Mouse (Mus musculus) granulocyte monocyte progenitor cell, adult 5-6 weeks (primary cell): ENCODE measurements at regions not wholly inside any gene's neighbourhood (a gene's known extent, or its start where the extent isn't known, plus 50 kb on each side); places are given as distances from the start of the nearest gene placed in this dataset.
A peak's percentile ranks its signal among the peaks of the same experiment; 100 is the strongest.

Experiments used
- ATAC-seq: replicated peaks from 2 replicates; pipeline ENCODE4 v1.8.0; 2016; ENCODE audit warnings: mild to moderate bottlenecking, moderate TSS enrichment, inconsistent platforms; ENCODE audit not compliant: poor library complexity, severe bottlenecking

- ATAC-seq: no peak; the same call in 1 of the 2 replicates
Observed at GRCm38 (mm10) chr10:111806916-111807315, 165.5 kb upstream of the Krr1 start.

GRCm38 (mm10) chr10:111813736-111814135 is 158.7 kb upstream of the Krr1 start:
- ATAC-seq: no peak

- no peak for ATAC-seq
Observed at GRCm38 (mm10) chr10:111814648-111815047, 157.8 kb upstream of the Krr1 start.

- ATAC-seq: no peak
Observed at GRCm38 (mm10) chr10:111815160-111815559, 157.3 kb upstream of the Krr1 start.

- ATAC-seq: no peak
Observed at GRCm38 (mm10) chr10:111815821-111816599, 156.5 kb upstream of the Krr1 start.

GRCm38 (mm10) chr10:111819755-111820451 is 152.6 kb upstream of the Krr1 start:
- ATAC-seq: no peak

GRCm38 (mm10) chr10:111824820-111825219 is 147.6 kb upstream of the Krr1 start:
- ATAC-seq: no peak

- ATAC-seq: no peak
Observed at GRCm38 (mm10) chr10:111826033-111826754, 146.3 kb upstream of the Krr1 start.

- no peak for ATAC-seq
Observed at GRCm38 (mm10) chr10:111827246-111827645, 145.2 kb upstream of the Krr1 start.

GRCm38 (mm10) chr10:111827930-111828329 is 144.5 kb upstream of the Krr1 start:
- ATAC-seq: peak; percentile 85

- no peak for ATAC-seq
Observed at GRCm38 (mm10) chr10:111828610-111829009, 143.9 kb upstream of the Krr1 start.

- no peak for ATAC-seq
Observed at GRCm38 (mm10) chr10:111829291-111829690, 143.2 kb upstream of the Krr1 start.

GRCm38 (mm10) chr10:111831105-111831504 is 141.4 kb upstream of the Krr1 start:
- peak; percentile 53 for ATAC-seq

- no peak for ATAC-seq
Observed at GRCm38 (mm10) chr10:111833611-111834010, 138.9 kb upstream of the Krr1 start.

- peak; percentile 77 for ATAC-seq
Observed at GRCm38 (mm10) chr10:111834280-111834679, 138.2 kb upstream of the Krr1 start.

- ATAC-seq: no peak
Observed at GRCm38 (mm10) chr10:111834925-111835823, 137.3 kb upstream of the Krr1 start.

- no peak for ATAC-seq
Observed at GRCm38 (mm10) chr10:111836191-111836590, 136.3 kb upstream of the Krr1 start.

GRCm38 (mm10) chr10:111836802-111837201 is 135.7 kb upstream of the Krr1 start:
- peak; percentile 49 for ATAC-seq

GRCm38 (mm10) chr10:111842321-111842775 is 130.1 kb upstream of the Krr1 start:
- ATAC-seq: no peak

GRCm38 (mm10) chr10:111842896-111843295 is 129.6 kb upstream of the Krr1 start:
- ATAC-seq: peak; percentile 94
